Mouse (Mus musculus) cortical plate, adult 2 months (tissue): ENCODE measurements around the gene D630045J12Rik.

Source experiments
- CTCF ChIP-seq: fragments of 200-500 bp; IDR thresholded peaks from 2 replicates; pipeline ENCODE4 v1.5.1; 2011; ENCODE audit warnings: mild to moderate bottlenecking, control low read depth, low read length; ENCODE audit not compliant: insufficient read depth; ENCODE audit errors: extremely low read depth
- POLR2A ChIP-seq: fragments of 200-500 bp; IDR thresholded peaks from 2 replicates; pipeline ENCODE4 v1.6.1; 2011; ENCODE audit warnings: mild to moderate bottlenecking, low read length, control low read depth; ENCODE audit not compliant: insufficient read depth; ENCODE audit errors: extremely low read depth

GRCm38 (mm10) chr6:38252139-38252538 is 1.7 kb downstream of the D630045J12Rik start:
- no peak for TF ChIP-seq CTCF
- no peak for TF ChIP-seq POLR2A
